Mouse (Mus musculus) lung, embryonic 16.5 days (tissue): ENCODE results near the gene Fxn. TPM values are rescaled to one million over a fixed set of nuclear protein-coding genes. Genes with fewer than 3 reads are reported as not detected.
A peak's percentile ranks its signal among the peaks of the same experiment; 100 is the strongest.

Experiments
- ATAC-seq: fragments of 200-750 bp; cut with Nextera tagmentation; 2 replicates; pipeline ENCODE4 v1.8.0; 2017; ENCODE audit warnings: low read depth, mild to moderate bottlenecking, moderate library complexity
- H3K27ac ChIP-seq: fragments of 300-500 bp; sonication (generic); 2 replicates; pipeline ENCODE4 v1.5.1; 2014; ENCODE audit warnings: mild to moderate bottlenecking, control low read depth, low read length
- H3K27me3 ChIP-seq: fragments of 300-500 bp; sonication (generic); 2 replicates; pipeline ENCODE4 v1.6.1; 2014; ENCODE audit warnings: low read depth, low read length, mixed read lengths; ENCODE audit not compliant: control insufficient read depth, insufficient read depth
- H3K36me3 ChIP-seq: fragments of 300-500 bp; sonication (generic); 2 replicates; pipeline ENCODE4 v1.6.1; 2014; ENCODE audit warnings: low read length; ENCODE audit not compliant: control insufficient read depth, insufficient read depth
- H3K4me1 ChIP-seq: fragments of 300-500 bp; sonication (generic); replicated peaks from 2 replicates; pipeline ENCODE4 v1.6.1; 2014; ENCODE audit warnings: low read length, mixed read lengths; ENCODE audit not compliant: control insufficient read depth, insufficient read depth
- H3K4me2 ChIP-seq: fragments of 300-500 bp; sonication (generic); 2 replicates; pipeline ENCODE4 v1.6.1; 2014; ENCODE audit warnings: low read depth, low read length, control low read depth
- H3K4me3 ChIP-seq: fragments of 300-500 bp; sonication (generic); 2 replicates; pipeline ENCODE4 v1.5.1; 2014; ENCODE audit warnings: mild to moderate bottlenecking, low read length, control low read depth
- H3K9ac ChIP-seq: fragments of 300-500 bp; sonication (generic); 2 replicates; pipeline ENCODE4 v1.6.1; 2014; ENCODE audit warnings: low read length, control low read depth
- H3K9me3 ChIP-seq: fragments of 300-500 bp; sonication (generic); 2 replicates; pipeline ENCODE4 v1.6.1; 2016; ENCODE audit warnings: low read length; ENCODE audit not compliant: control insufficient read depth
- WGBS: fragments of 180-500 bp; shearing (Covaris S2); extraction: QIAGEN DNeasy Blood & Tissue Kit; methylation state at CpG from one replicate; pipeline ENCODE4 v1.1.7; 2014; 5-methylcytosine and 5-hydroxymethylcytosine counted together
- polyA plus RNA-seq: library from polyadenylated mRNA; unstranded; fragments of >200 nt; fragmentation: Nextera tagmentation; extraction: Ambion mirVana; gene quantifications from 2 replicates; pipeline ENCODE4 v1.2.1, GENCODE M21; 2015

The Fxn gene
- polyA plus RNA-seq, 1 experiment from 2014 or later: 47.5 TPM

GRCm38 (mm10) chr19:24317038-24317591, 36.7 kb upstream of the Fxn start:
- H3K27ac ChIP-seq: 0 out of 2 replicates have a peak overlapping the region, but pooled peaks have one; percentile 19
- no peaks in the 10 kb centered on the region for H3K27me3 ChIP-seq
- H3K9ac ChIP-seq: no peak overlapping the region
- no peak for ATAC-seq
- no peak overlapping the region for H3K4me3 ChIP-seq
- H3K9me3 ChIP-seq: no peaks in the 10 kb centered on the region
- 44% methylated on average over 15 of the region's 15 CpGs for WGBS
- H3K4me2 ChIP-seq: no peak overlapping the region
- H3K4me1 ChIP-seq: peaks cover 14% of the 10 kb centered on the region
- H3K36me3 ChIP-seq: no peaks in the 10 kb centered on the region

GRCm38 (mm10) chr19:24316060-24316725, 35.8 kb upstream of the Fxn start:
- no peaks in the 10 kb centered on the region for H3K9me3 ChIP-seq
- no peaks in the 10 kb centered on the region for H3K36me3 ChIP-seq
- 76% methylated on average over 9 of the region's 9 CpGs for WGBS
- H3K4me3 ChIP-seq: no peak overlapping the region
- H3K27ac ChIP-seq: no peak overlapping the region
- ATAC-seq: no peak
- H3K4me1 ChIP-seq: peaks cover 14% of the 10 kb centered on the region
- no peaks in the 10 kb centered on the region for H3K27me3 ChIP-seq
- no peak overlapping the region for H3K9ac ChIP-seq
- H3K4me2 ChIP-seq: no peak overlapping the region

GRCm38 (mm10) chr19:24315234-24315633, 34.8 kb upstream of the Fxn start:
- H3K4me2 ChIP-seq: no peak overlapping the region
- no peaks in the 10 kb centered on the region for H3K36me3 ChIP-seq
- H3K9me3 ChIP-seq: no peaks in the 10 kb centered on the region
- H3K9ac ChIP-seq: no peak overlapping the region
- 92% methylated on average over 4 of the region's 4 CpGs for WGBS
- peaks cover 10% of the 10 kb centered on the region; the same call in 1 of the 2 replicates for H3K4me1 ChIP-seq
- no peak overlapping the region for H3K4me3 ChIP-seq
- no peaks in the 10 kb centered on the region for H3K27me3 ChIP-seq
- H3K27ac ChIP-seq: no peak overlapping the region
- ATAC-seq: no peak

- peaks cover 10% of the 10 kb centered on the region; the same call in 1 of the 2 replicates for H3K4me1 ChIP-seq
- no peaks in the 10 kb centered on the region for H3K36me3 ChIP-seq
- 88% methylated on average over 11 of the region's 11 CpGs for WGBS
- H3K4me2 ChIP-seq: no peak overlapping the region
- ATAC-seq: no peak
- H3K27me3 ChIP-seq: no peaks in the 10 kb centered on the region
- no peaks in the 10 kb centered on the region for H3K9me3 ChIP-seq
- no peak overlapping the region for H3K4me3 ChIP-seq
- H3K9ac ChIP-seq: no peak overlapping the region
- no peak overlapping the region for H3K27ac ChIP-seq
Observed at GRCm38 (mm10) chr19:24314676-24315075, 34.3 kb upstream of the Fxn start.

GRCm38 (mm10) chr19:24312556-24313342, 32.3 kb upstream of the Fxn start:
- no peaks in the 10 kb centered on the region for H3K36me3 ChIP-seq
- ATAC-seq: no peak

GRCm38 (mm10) chr19:24312046-24312445, 31.6 kb upstream of the Fxn start:
- Histone ChIP-seq H3K36me3 (no peaks in the 10 kb centered on the region), H3K4me1 (peaks cover 12% of the 10 kb centered on the region), H3K9ac (no peak overlapping the region), H3K9me3 (no peaks in the 10 kb centered on the region), H3K27ac (no peak overlapping the region), H3K4me2 (no peak overlapping the region), H3K4me3 (no peak overlapping the region), H3K27me3 (no peaks in the 10 kb centered on the region)
- 71% methylated on average over 5 of the region's 5 CpGs for WGBS
- ATAC-seq: no peak

More at GRCm38 (mm10) chr19:24312556-24313342, 32.3 kb upstream of the Fxn start:
- Histone ChIP-seq H3K27ac (no peak overlapping the region), H3K9me3 (no peaks in the 10 kb centered on the region), H3K9ac (no peak overlapping the region), H3K4me1 (peaks cover 9% of the 10 kb centered on the region), H3K27me3 (no peaks in the 10 kb centered on the region), H3K4me3 (no peak overlapping the region), H3K4me2 (no peak overlapping the region)
- WGBS: 83% methylated on average over 12 of the region's 12 CpGs

- H3K36me3 ChIP-seq: no peaks in the 10 kb centered on the region
- H3K4me2 ChIP-seq: no peak overlapping the region
- WGBS: 0% methylated on average over 5 of the region's 5 CpGs
- H3K9ac ChIP-seq: no peak overlapping the region
- H3K9me3 ChIP-seq: no peaks in the 10 kb centered on the region
- peaks cover 10% of the 10 kb centered on the region for H3K4me1 ChIP-seq
- ATAC-seq: peak; percentile 90
- no peak overlapping the region for H3K4me3 ChIP-seq
- peak overlapping the region; percentile 61 for H3K27ac ChIP-seq
- H3K27me3 ChIP-seq: no peaks in the 10 kb centered on the region
Observed at GRCm38 (mm10) chr19:24308305-24308705, 27.9 kb upstream of the Fxn start.

GRCm38 (mm10) chr19:24307271-24308221, 27.1 kb upstream of the Fxn start:
- H3K4me1 ChIP-seq: peaks cover 10% of the 10 kb centered on the region
- H3K9ac ChIP-seq: 0 out of 2 replicates have a peak overlapping the region, but pooled peaks have one; percentile 1
- no peaks in the 10 kb centered on the region for H3K27me3 ChIP-seq
- H3K9me3 ChIP-seq: no peaks in the 10 kb centered on the region
- ATAC-seq: peak; percentile 66
- no peaks in the 10 kb centered on the region for H3K36me3 ChIP-seq
- H3K27ac ChIP-seq: peak overlapping the region; percentile 61
- H3K4me2 ChIP-seq: no peak overlapping the region
- 55% methylated on average over 13 of the region's 13 CpGs for WGBS
- H3K4me3 ChIP-seq: no peak overlapping the region
